Mouse (Mus musculus) small intestine, adult 2 months (tissue): ENCODE measurements around the gene Mpv17l.

Source experiments
- CTCF ChIP-seq: fragments of 200-500 bp; IDR thresholded peaks from 2 replicates; pipeline ENCODE4 v1.5.1; 2012; ENCODE audit warnings: low read depth, mild to moderate bottlenecking, control low read depth, inconsistent platforms, low read length, moderate library complexity, mixed read lengths; ENCODE audit not compliant: insufficient replicate concordance, insufficient read length; ENCODE audit errors: extremely low read depth
- POLR2A ChIP-seq: fragments of 200-500 bp; IDR thresholded peaks from 2 replicates; pipeline ENCODE4 v1.6.1; 2012; ENCODE audit warnings: low read depth, mild to moderate bottlenecking, control low read depth, inconsistent platforms, low read length, moderate library complexity

DNA sequence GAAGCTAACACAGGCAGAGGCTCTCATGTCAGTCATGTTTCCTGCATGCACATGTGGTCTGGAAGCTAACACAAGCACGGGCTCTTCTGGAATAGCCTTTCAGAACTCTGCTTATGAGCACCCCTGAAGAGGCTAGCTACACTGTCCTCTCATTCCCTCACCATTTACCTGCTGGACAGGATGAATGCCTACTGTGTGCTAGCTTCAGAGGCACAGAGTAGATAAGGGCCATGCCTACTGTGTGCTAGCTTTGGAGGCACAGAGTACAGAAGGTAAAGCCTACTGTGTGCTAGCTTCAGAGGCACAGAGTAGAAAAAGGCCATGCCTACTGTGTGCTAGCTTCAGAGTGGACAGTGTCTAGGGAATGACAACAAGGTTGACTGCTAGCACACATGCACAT, 91.5 kb downstream of the Mpv17l start:
- TF ChIP-seq CTCF, result no peak
- TF ChIP-seq POLR2A, result no peak
